Mouse (Mus musculus) midbrain, embryonic 16.5 days (tissue): Measurements from ENCODE around the gene Erbb4. TPM values are rescaled to one million over a fixed set of nuclear protein-coding genes. Genes with fewer than 3 reads are reported as not detected.
A peak's percentile ranks its signal among the peaks of the same experiment; 100 is the strongest.

Experiments
- ATAC-seq: fragments of 200-750 bp; cut with Nextera tagmentation; 2 replicates; pipeline ENCODE4 v1.8.0; 2017; ENCODE audit warnings: moderate TSS enrichment
- H3K27ac ChIP-seq: fragments of 300-500 bp; sonication (generic); 2 replicates; pipeline ENCODE4 v1.5.1; 2014; ENCODE audit warnings: mild to moderate bottlenecking, low read length, mixed read lengths
- H3K27me3 ChIP-seq: fragments of 300-500 bp; sonication (generic); 2 replicates; pipeline ENCODE4 v1.6.1; 2014; ENCODE audit warnings: low read depth, low read length, mixed read lengths; ENCODE audit not compliant: control insufficient read depth, insufficient read depth
- H3K36me3 ChIP-seq: fragments of 300-500 bp; sonication (generic); 2 replicates; pipeline ENCODE4 v1.6.1; 2014; ENCODE audit warnings: mild to moderate bottlenecking, low read length, moderate library complexity, mixed read lengths; ENCODE audit not compliant: control insufficient read depth, insufficient read depth
- H3K4me1 ChIP-seq: fragments of 300-500 bp; sonication (generic); 2 replicates; pipeline ENCODE4 v1.6.1; 2014; ENCODE audit warnings: mild to moderate bottlenecking, low read length, mixed read lengths; ENCODE audit not compliant: control insufficient read depth, insufficient read depth
- H3K4me2 ChIP-seq: fragments of 300-500 bp; sonication (generic); 2 replicates; pipeline ENCODE4 v1.6.1; 2014; ENCODE audit warnings: mild to moderate bottlenecking, low read length, mixed read lengths
- H3K4me3 ChIP-seq: fragments of 300-500 bp; sonication (generic); 2 replicates; pipeline ENCODE4 v1.5.1; 2014; ENCODE audit warnings: low read depth, mild to moderate bottlenecking, low read length, moderate library complexity, mixed read lengths
- H3K9ac ChIP-seq: fragments of 300-500 bp; sonication (generic); 2 replicates; pipeline ENCODE4 v1.6.1; 2014; ENCODE audit warnings: low read depth, low read length, mixed read lengths
- H3K9me3 ChIP-seq: fragments of 300-500 bp; sonication (generic); replicated peaks from 2 replicates; pipeline ENCODE4 v1.6.1; 2014; ENCODE audit warnings: mild to moderate bottlenecking, low read length, mixed read lengths; ENCODE audit not compliant: control insufficient read depth, poor library complexity, severe bottlenecking
- WGBS: fragments of 180-500 bp; shearing (Covaris S2); extraction: QIAGEN DNeasy Blood & Tissue Kit; methylation state at CpG from one replicate; pipeline ENCODE4 v1.1.7; 2014; 5-methylcytosine and 5-hydroxymethylcytosine counted together
- polyA plus RNA-seq: library from polyadenylated mRNA; unstranded; fragments of >200 nt; fragmentation: Nextera tagmentation; extraction: Ambion mirVana; gene quantifications from 2 replicates; pipeline ENCODE4 v1.2.1, GENCODE M21; 2015

Gene Erbb4
- polyA plus RNA-seq, 1 experiment from 2014 or later: 10.5 TPM

DNA sequence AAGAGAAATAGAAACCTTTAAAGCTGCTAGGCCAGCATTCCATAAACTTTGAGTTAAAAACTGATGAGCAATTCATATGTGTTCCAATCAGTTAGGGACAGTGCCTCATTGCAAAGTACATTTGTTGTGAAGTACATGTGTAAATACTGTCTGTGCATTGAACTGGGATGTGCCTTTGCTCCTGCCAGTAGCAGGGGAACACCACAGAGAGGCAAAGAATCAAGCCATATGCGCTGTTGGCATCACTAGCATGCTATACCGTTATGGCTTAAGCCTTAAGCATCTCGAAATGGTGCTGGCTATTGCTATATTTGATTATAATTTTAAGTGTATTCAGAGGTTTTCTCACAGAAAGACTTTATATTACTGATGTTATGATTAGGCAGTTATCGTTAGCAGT lies 58.9 kb downstream of the Erbb4 start:
- Histone ChIP-seq H3K9ac (no peak overlapping the region), H3K4me2 (no peak overlapping the region), H3K4me1 (no peaks in the 10 kb centered on the region), H3K27me3 (no peaks in the 10 kb centered on the region), H3K27ac (no peak overlapping the region), H3K9me3 (no peaks in the 10 kb centered on the region), H3K36me3 (no peaks in the 10 kb centered on the region), H3K4me3 (no peak overlapping the region)
- WGBS: 91% methylated on average over 4 of the region's 4 CpGs
- no peak for ATAC-seq

DNA sequence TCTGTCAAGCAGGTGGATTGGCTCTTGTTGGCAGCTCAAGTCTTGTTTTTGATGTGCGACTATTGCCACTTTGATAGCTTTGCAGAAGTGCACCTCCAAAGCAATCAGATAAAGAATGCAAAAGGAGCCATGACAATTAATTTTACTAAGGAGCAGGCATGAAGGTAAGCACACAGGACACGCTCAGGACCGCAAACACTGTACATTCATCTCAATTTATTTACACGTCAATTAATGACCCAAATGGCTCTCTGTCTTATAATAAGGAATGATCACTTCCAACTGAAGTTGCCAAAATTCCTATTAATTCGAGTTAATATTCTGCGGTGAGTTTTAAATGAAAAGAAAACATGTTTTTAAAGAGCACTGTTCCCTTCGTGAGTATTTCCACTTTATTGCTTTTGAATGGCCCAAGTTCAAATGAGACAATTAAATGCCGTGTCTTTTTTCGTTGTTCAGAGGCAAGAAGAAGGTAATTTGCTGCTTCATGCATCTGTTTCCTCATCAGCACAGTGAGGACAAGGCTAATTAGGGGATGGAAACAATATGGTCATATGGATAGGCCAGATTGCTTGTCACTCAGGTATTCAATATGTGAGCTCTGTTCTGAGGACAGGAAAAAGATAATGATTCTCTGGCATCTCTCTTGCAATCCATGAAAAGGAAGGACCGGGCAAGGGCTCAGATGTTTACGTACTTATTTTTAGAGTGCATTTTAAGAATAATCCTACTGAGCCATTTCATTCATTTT lies 61.5 kb downstream of the Erbb4 start:
- H3K9ac ChIP-seq: no peak overlapping the region
- no peaks in the 10 kb centered on the region for H3K9me3 ChIP-seq
- no peak overlapping the region for H3K4me2 ChIP-seq
- no peaks in the 10 kb centered on the region for H3K36me3 ChIP-seq
- WGBS: 72% methylated on average over 11 of the region's 11 CpGs
- H3K27ac ChIP-seq: no peak overlapping the region
- no peaks in the 10 kb centered on the region for H3K4me1 ChIP-seq
- H3K4me3 ChIP-seq: no peak overlapping the region
- ATAC-seq: no peak
- no peaks in the 10 kb centered on the region; the same call in 1 of the 2 replicates for H3K27me3 ChIP-seq

DNA sequence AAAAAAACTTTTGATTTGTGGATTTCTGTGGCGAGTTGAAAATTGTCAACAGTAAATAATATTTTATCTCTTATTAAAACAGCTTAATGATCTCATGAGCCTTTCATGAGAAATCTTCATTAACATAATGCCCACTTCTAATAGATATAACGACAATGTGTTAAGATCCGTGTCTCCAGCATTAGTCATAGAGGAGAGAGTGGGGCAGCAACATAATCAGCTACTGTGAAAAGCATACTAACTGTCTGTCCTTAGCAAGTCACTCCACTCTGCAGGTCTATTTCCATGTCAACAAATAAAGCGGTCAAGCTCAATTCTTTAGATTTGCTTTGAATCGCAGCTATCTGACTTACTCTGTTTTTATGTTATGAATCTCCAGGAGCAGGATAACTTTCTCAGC lies 80.0 kb downstream of the Erbb4 start:
- no peak overlapping the region for H3K9ac ChIP-seq
- 29% methylated on average over 5 of the region's 5 CpGs for WGBS

DNA sequence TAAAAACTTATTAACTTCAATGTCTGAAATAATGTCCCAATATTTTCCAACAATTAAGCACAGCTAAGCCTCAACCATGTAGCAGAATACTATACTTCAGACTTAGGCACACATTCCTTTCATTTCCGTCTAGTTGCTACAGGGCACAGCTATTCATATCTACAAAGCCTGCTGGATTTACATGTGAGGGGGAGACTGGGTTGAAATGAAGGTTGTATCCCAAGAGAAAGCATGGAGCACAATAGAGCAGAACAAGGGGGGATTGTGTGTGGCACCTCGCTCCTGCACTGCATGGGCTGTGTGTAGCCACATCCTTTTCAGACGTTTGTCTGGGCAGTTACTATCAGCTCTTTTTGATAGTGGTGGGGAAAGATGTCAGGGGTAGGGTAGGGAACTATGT lies 83.0 kb downstream of the Erbb4 start:
- no peaks in the 10 kb centered on the region for H3K36me3 ChIP-seq
- peak; percentile 76; the same call in 1 of the 2 replicates for ATAC-seq

More for the DNA sequence above, 80.0 kb downstream of the Erbb4 start:
- Histone ChIP-seq H3K36me3 (no peaks in the 10 kb centered on the region), H3K27ac (no peak overlapping the region), H3K4me2 (no peak overlapping the region), H3K27me3 (no peaks in the 10 kb centered on the region), H3K9me3 (no peaks in the 10 kb centered on the region), H3K4me3 (no peak overlapping the region), H3K4me1 (no peaks in the 10 kb centered on the region)
- no peak; the same call in 1 of the 2 replicates for ATAC-seq

DNA sequence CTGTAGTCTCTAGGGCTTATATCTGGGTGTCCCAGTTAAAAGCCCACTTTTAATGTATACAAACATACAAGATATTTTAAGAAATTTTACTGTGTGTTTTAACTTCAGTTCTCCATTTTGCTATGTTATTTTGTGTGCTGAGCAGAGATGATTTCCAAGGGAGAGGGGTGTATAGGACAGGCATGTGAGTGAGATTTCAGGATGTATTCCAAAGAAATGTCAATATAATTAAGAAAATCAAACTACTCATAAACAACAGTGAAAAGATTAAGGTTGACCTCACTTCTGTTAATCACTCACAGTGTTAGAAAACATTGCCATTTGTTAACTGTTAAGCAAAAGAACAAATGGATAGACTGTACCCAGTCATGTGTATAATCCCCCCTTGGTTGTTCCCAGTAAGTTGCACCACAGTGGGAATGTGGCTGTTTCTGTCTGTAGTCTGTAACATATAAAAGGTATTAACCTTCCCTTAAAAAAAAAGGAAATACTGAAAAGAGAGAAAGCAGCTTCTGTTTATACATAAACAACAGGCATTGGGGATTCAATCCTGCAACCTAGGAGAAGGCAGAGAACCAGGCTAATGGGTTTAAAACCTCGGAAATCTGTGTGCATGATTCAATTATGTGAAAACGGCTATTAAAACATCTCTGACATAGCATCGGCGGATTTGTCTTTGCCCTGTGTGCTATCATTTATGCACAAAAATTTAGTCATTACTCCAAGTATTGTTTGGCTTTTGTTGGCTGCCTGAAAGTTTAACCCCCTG lies 84.5 kb downstream of the Erbb4 start:
- no peak overlapping the region for H3K4me3 ChIP-seq
- ATAC-seq: no peak
- H3K27ac ChIP-seq: no peak overlapping the region
- H3K4me2 ChIP-seq: no peak overlapping the region
- H3K9ac ChIP-seq: no peak overlapping the region
- 10% methylated on average over 4 of the region's 4 CpGs for WGBS
- H3K27me3 ChIP-seq: no peaks in the 10 kb centered on the region
- H3K36me3 ChIP-seq: no peaks in the 10 kb centered on the region
- H3K4me1 ChIP-seq: no peaks in the 10 kb centered on the region
- no peaks in the 10 kb centered on the region for H3K9me3 ChIP-seq

More for the DNA sequence above, 83.0 kb downstream of the Erbb4 start:
- Histone ChIP-seq H3K27ac (no peak overlapping the region), H3K9ac (no peak overlapping the region), H3K27me3 (no peaks in the 10 kb centered on the region), H3K4me1 (no peaks in the 10 kb centered on the region), H3K9me3 (no peaks in the 10 kb centered on the region), H3K4me2 (no peak overlapping the region), H3K4me3 (no peak overlapping the region)
- WGBS: 9% methylated on average over 3 of the region's 3 CpGs

DNA sequence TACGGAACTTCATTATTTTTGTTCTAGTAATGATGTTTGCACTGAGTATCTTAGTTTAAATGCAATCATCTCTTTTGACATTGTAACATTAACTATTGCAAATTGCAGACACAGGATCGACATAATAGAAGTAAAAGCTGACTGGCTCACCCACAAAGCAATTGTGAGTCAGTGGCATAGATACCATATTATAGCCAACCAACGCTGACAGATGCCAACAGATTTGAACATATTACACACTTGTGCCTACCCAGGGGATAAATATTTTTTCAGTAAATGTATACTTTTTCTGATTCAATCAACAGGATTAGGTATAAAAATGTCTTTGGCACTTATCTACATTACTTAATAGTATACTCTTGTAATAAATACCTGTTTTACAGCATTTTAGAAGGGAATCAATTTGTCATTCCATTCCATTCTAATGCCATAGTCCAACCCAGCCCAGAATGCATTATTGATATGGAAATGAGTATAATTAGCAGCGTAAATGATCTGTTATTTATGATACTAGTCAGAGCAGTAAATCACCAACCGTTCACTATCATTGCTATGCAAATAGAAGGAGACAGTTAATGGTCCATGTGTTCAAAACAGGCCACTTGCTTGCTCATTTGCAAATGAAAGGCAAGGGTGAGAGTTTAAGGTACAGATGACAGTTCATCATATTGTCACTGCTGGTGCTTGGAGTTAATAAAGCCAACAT lies 97.9 kb downstream of the Erbb4 start:
- H3K9ac ChIP-seq: no peak overlapping the region
- no peak overlapping the region for H3K27ac ChIP-seq
- no peaks in the 10 kb centered on the region for H3K9me3 ChIP-seq
- no peaks in the 10 kb centered on the region for H3K27me3 ChIP-seq
- no peak overlapping the region for H3K4me3 ChIP-seq
- H3K36me3 ChIP-seq: no peaks in the 10 kb centered on the region
- WGBS: 49% methylated on average over 5 of the region's 5 CpGs
- no peak for ATAC-seq
- H3K4me1 ChIP-seq: no peaks in the 10 kb centered on the region
- no peak overlapping the region for H3K4me2 ChIP-seq

DNA sequence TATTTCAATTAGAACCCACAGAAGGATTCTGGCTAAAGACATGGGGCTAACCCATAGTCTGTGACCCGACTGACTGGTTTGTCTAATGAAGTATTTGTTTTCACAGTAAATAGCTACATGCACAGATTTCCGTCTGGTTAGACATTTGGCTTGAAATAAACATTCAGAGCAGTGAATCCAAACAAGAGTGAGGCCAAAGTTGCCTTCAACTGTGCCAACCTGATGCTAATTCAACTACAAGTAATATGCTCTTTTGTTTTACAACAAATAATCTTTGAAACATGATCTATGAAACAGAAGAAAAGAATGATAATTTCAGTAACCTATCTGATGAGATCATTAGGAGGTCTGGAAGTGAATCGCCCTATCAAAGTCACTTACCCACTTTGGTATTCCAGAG lies 106.5 kb downstream of the Erbb4 start:
- Histone ChIP-seq H3K27me3 (no peaks in the 10 kb centered on the region), H3K27ac (no peak overlapping the region), H3K4me2 (no peak overlapping the region), H3K36me3 (no peaks in the 10 kb centered on the region), H3K4me3 (no peak overlapping the region), H3K9me3 (no peaks in the 10 kb centered on the region), H3K9ac (no peak overlapping the region), H3K4me1 (no peaks in the 10 kb centered on the region)
- ATAC-seq: no peak
- WGBS: 86% methylated on average over 3 of the region's 3 CpGs

DNA sequence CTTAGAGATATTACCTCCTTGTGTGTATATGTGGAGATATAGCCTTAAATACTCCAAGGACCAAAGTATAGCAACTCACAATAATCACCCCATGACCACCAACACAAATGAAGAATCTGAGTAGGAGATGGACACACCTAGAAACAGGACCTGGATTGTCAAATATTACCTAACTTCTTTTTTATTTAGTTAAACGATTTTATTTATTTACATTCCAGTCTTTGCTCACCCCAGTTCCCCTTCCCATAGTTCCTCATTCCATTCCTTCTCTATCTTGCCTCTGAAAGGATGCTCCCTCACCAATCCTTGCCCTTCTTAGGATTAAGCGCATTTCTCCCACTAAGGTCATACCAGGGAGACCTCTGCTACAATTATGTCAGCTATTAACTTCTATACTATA lies 128.6 kb downstream of the Erbb4 start:
- no peak for ATAC-seq
- 81% methylated on average over 2 of the region's 2 CpGs for WGBS
- Histone ChIP-seq H3K4me1 (no peaks in the 10 kb centered on the region), H3K4me2 (no peak overlapping the region), H3K27me3 (no peaks in the 10 kb centered on the region), H3K9ac (no peak overlapping the region), H3K9me3 (no peaks in the 10 kb centered on the region), H3K36me3 (no peaks in the 10 kb centered on the region), H3K4me3 (no peak overlapping the region), H3K27ac (no peak overlapping the region)

DNA sequence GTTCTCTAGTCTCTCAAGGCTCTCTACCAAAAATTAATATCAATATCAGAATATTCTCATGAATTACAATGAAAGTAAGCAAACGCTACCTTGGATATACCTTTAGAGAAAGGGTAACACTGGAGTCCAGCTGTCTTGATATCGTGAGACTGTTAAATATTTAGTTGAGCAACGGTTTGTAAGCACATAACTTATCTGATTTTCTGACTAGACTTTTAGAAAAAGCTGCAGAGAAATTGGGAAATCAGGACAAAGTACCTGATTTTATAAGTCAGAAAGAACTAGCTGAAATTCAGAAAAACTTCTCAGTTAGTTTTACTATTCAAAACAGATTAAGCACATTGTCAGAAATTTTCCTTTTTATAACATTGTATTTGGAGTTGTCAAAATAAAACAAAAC lies 129.3 kb downstream of the Erbb4 start:
- Histone ChIP-seq H3K9me3 (no peaks in the 10 kb centered on the region), H3K4me3 (no peak overlapping the region), H3K4me2 (no peak overlapping the region), H3K27me3 (no peaks in the 10 kb centered on the region), H3K4me1 (no peaks in the 10 kb centered on the region), H3K36me3 (no peaks in the 10 kb centered on the region), H3K9ac (no peak overlapping the region), H3K27ac (no peak overlapping the region)
- WGBS: 93% methylated on average over 3 of the region's 3 CpGs
- no peak for ATAC-seq
